Mouse (Mus musculus) lung, postnatal 0 days (tissue): ENCODE measurements around the gene Sgip1.

Experiments
- CTCF ChIP-seq: IDR thresholded peaks from 2 replicates; pipeline ENCODE4 v1.5.1; 2016; ENCODE audit warnings: antibody characterized with exemption, mild to moderate bottlenecking
- EP300 ChIP-seq: IDR thresholded peaks from 2 replicates; pipeline ENCODE4 v1.6.1; 2016; ENCODE audit warnings: antibody characterized with exemption, mild to moderate bottlenecking, control low read depth

DNA sequence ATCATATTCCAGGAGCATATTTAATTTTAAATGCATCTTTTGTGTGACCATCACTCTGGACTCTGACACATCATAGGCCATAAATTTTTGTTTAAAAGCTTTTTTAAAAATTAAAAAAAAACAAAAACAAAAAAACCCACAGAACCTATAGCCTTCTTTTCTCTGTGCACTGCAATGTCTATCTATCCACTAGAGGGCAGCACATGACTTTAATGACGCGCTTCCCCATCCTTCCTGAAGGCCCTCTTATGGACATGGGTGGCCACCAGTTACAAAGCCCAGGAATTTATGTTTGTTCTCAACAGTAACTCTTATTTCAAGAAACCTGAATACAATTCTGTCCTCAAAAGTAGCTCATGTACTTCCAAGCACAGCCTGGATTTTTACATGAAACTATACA lies 245.8 kb downstream of the Sgip1 start:
- TF ChIP-seq CTCF (peak; percentile 89), EP300 (no peak)
